Mouse (Mus musculus) midbrain, embryonic 12.5 days (tissue): ENCODE data around the gene Dlgap1. TPM values are rescaled to one million over a fixed set of nuclear protein-coding genes. Genes with fewer than 3 reads are reported as not detected.

Experiments
- ATAC-seq: fragments of 200-750 bp; cut with Nextera tagmentation; 2 replicates; pipeline ENCODE4 v1.8.0; 2017; ENCODE audit warnings: low read depth, moderate TSS enrichment, moderate library complexity; ENCODE audit not compliant: low FRiP score
- H3K27ac ChIP-seq: fragments of 300-500 bp; sonication (generic); replicated peaks from 2 replicates; pipeline ENCODE4 v1.5.1; 2016; ENCODE audit warnings: mild to moderate bottlenecking
- H3K27me3 ChIP-seq: fragments of 300-500 bp; sonication (generic); 2 replicates; pipeline ENCODE4 v1.6.1; 2016; ENCODE audit warnings: mild to moderate bottlenecking
- H3K36me3 ChIP-seq: fragments of 300-500 bp; sonication (generic); 2 replicates; pipeline ENCODE4 v1.6.1; 2016
- H3K4me1 ChIP-seq: fragments of 300-500 bp; sonication (generic); 2 replicates; pipeline ENCODE4 v1.6.1; 2016
- H3K4me2 ChIP-seq: fragments of 300-500 bp; sonication (generic); replicated peaks from 2 replicates; pipeline ENCODE4 v1.6.1; 2016; ENCODE audit warnings: mild to moderate bottlenecking, moderate library complexity
- H3K4me3 ChIP-seq: fragments of 300-500 bp; sonication (generic); 2 replicates; pipeline ENCODE4 v1.5.1; 2016; ENCODE audit warnings: mild to moderate bottlenecking
- H3K9ac ChIP-seq: fragments of 300-500 bp; sonication (generic); replicated peaks from 2 replicates; pipeline ENCODE4 v1.6.1; 2016; ENCODE audit warnings: mild to moderate bottlenecking, moderate library complexity
- H3K9me3 ChIP-seq: fragments of 300-500 bp; sonication (generic); 2 replicates; pipeline ENCODE4 v1.6.1; 2016; ENCODE audit warnings: mild to moderate bottlenecking
- WGBS: fragments of 180-500 bp; shearing (Covaris S2); methylation state at CpG from one replicate; pipeline ENCODE4 v1.1.7; 2016; 5-methylcytosine and 5-hydroxymethylcytosine counted together
- polyA plus RNA-seq: library from polyadenylated mRNA; unstranded; fragments of >200 nt; fragmentation: Nextera tagmentation; extraction: Ambion mirVana; gene quantifications from 2 replicates; pipeline ENCODE4 v1.2.1, GENCODE M21; 2016

The Dlgap1 gene
- polyA plus RNA-seq, 1 experiment from 2014 or later: 4.8 TPM

DNA sequence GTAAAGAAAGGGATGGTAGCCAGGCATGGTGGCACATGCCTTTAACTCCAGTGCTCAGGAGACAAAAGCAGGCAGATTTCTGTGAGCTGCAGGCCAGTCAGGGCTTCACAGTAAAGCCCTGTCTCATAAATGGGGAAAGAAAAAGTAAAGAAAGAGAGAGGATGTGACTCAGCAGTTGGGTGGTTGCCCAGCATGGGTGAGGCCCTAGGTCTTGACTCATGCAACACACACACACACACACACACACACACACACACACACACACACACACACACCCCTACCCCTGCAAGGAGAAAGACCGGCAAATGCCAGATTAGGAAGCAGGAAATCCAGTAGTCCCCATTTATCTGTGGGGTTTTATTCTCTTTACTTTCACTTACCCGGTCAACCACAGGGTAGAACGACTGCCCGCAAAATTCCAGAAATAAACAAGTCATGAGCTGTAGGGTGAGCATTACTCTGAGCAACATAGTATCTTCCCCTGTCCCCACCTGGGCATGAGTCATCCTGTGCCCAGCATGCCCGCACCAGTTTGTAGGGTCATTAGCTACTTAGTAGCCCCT is 759.9 kb downstream of the Dlgap1 start:
- Histone ChIP-seq H3K9ac (no peak overlapping the region), H3K36me3 (no peaks in the 10 kb centered on the region), H3K4me1 (no peaks in the 10 kb centered on the region), H3K27ac (no peak overlapping the region), H3K4me2 (no peak overlapping the region), H3K27me3 (no peaks in the 10 kb centered on the region), H3K4me3 (no peak overlapping the region), H3K9me3 (no peaks in the 10 kb centered on the region)
- no peak for ATAC-seq
- WGBS: 87% methylated on average over 5 of the region's 5 CpGs

- H3K9me3 ChIP-seq: no peaks in the 10 kb centered on the region
- no peaks in the 10 kb centered on the region for H3K27me3 ChIP-seq
- no peaks in the 10 kb centered on the region for H3K36me3 ChIP-seq
- no peak overlapping the region for H3K27ac ChIP-seq
- ATAC-seq: no peak
- no peak overlapping the region for H3K4me3 ChIP-seq
- no peak overlapping the region for H3K4me2 ChIP-seq
- 91% methylated on average over 3 of the region's 3 CpGs for WGBS
- H3K9ac ChIP-seq: no peak overlapping the region
- peaks cover 21% of the 10 kb centered on the region for H3K4me1 ChIP-seq
Observed at GRCm38 (mm10) chr17:70734728-70735127, 765.9 kb downstream of the Dlgap1 start.

DNA sequence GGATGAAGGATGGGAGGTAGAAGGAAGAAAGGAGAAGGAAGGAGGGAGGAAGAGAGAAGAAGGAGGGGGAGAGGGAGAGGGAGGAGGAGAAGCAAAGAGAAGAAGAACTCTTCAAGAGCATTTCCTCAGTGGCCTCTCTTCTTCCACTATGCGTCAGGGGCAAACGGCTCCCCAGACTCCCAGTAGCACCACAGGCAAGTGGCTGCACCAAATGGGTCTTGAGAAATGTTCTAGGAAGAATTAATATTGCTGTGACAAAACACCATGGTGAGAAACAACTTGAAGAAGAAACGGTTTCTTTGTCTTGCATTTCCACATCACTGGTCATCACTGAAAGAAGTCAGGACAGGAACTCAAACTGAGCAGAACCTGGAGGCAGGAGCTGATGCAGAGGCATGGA is 766.5 kb downstream of the Dlgap1 start:
- H3K36me3 ChIP-seq: no peaks in the 10 kb centered on the region
- H3K9ac ChIP-seq: no peak overlapping the region
- no peak overlapping the region for H3K27ac ChIP-seq
- H3K4me1 ChIP-seq: peaks cover 21% of the 10 kb centered on the region
- H3K4me2 ChIP-seq: no peak overlapping the region
- WGBS: 86% methylated on average over 3 of the region's 3 CpGs
- no peaks in the 10 kb centered on the region for H3K27me3 ChIP-seq
- no peak for ATAC-seq
- no peak overlapping the region for H3K4me3 ChIP-seq
- no peaks in the 10 kb centered on the region for H3K9me3 ChIP-seq

- no peak overlapping the region for H3K9ac ChIP-seq
- WGBS: 3% methylated on average over 6 of the region's 6 CpGs
- peak overlapping the region; percentile 48 for H3K4me2 ChIP-seq
- no peaks in the 10 kb centered on the region for H3K36me3 ChIP-seq
- H3K9me3 ChIP-seq: no peaks in the 10 kb centered on the region
- H3K4me3 ChIP-seq: no peak overlapping the region
- H3K27me3 ChIP-seq: peaks cover 8% of the 10 kb centered on the region; the same call in 1 of the 2 replicates
- ATAC-seq: peak; percentile 35
- H3K4me1 ChIP-seq: peaks cover 21% of the 10 kb centered on the region
- no peak overlapping the region for H3K27ac ChIP-seq
Observed at GRCm38 (mm10) chr17:70737424-70737823, 768.6 kb downstream of the Dlgap1 start.

DNA sequence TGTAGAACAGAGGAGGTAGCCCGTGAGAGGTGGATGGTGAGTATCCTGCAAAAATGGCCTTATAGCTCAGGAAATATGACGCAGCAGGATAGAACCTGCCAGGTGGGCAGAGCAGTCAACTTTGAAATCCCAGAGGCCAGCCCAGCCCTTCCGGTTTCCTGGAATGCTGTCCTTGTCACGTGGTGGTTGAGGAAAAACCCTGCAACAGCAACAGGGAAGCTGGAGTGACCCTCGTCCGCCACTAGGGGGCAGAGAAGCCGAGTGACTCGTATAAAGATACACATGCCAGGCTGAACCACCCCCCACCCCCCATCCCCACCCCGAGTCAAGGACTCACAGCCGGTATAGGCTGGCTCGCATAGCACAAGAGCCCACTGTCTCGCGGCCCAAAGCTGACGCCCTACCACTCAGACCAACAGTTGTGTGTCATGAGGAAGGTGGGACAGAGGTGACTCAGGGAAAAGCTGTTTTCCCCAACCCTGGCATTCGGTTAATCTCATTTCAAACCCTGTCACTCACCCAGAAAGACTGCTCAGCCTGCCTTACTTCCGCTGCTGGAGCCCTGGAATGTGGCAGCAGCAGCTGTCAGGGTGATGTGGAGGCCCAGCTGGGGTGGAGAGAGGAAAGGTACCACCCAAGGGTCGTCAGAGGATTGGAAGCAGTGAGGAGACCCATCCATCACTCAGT is 769.4 kb downstream of the Dlgap1 start:
- Histone ChIP-seq H3K4me1 (peaks cover 21% of the 10 kb centered on the region), H3K4me3 (peak overlapping the region; percentile 29), H3K9me3 (no peaks in the 10 kb centered on the region), H3K9ac (peak overlapping the region; percentile 5; the same call in 1 of the 2 replicates), H3K27ac (peak overlapping the region; percentile 58), H3K36me3 (no peaks in the 10 kb centered on the region), H3K4me2 (peak overlapping the region; percentile 48), H3K27me3 (peaks cover 8% of the 10 kb centered on the region; the same call in 1 of the 2 replicates)
- peak; percentile 93 for ATAC-seq
- 3% methylated on average over 17 of the region's 17 CpGs for WGBS

DNA sequence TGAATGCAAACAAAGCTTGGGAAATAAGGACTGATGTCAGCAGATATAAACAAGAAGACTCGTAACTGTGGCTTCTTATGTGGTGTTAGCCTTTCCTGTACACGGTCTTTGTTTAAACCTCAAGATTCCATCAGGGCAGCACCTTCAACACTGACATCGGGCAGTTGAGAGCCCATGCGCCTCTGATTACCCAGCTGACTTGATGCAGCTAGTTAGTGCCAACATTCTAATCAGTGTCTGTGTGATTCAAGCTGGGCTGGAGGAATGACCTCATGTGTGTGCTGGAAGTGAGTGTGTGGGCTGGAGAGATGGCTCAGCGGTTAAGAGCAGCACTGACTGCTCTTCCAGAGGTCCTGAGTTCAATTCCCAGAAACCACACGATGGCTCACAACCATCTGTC is 770.5 kb downstream of the Dlgap1 start:
- Histone ChIP-seq H3K36me3 (no peaks in the 10 kb centered on the region), H3K27me3 (peaks cover 8% of the 10 kb centered on the region; the same call in 1 of the 2 replicates), H3K27ac (no peak overlapping the region), H3K9me3 (no peaks in the 10 kb centered on the region), H3K4me2 (no peak overlapping the region), H3K4me1 (peaks cover 21% of the 10 kb centered on the region), H3K4me3 (no peak overlapping the region), H3K9ac (no peak overlapping the region)
- WGBS: 84% methylated on average over 6 of the region's 6 CpGs
- no peak for ATAC-seq

GRCm38 (mm10) chr17:70741696-70742095 is 772.8 kb downstream of the Dlgap1 start:
- no peak overlapping the region for H3K9ac ChIP-seq
- H3K36me3 ChIP-seq: no peaks in the 10 kb centered on the region
- WGBS: 90% methylated on average over 1 of the region's 1 CpGs
- no peak overlapping the region for H3K27ac ChIP-seq
- H3K4me1 ChIP-seq: peaks cover 26% of the 10 kb centered on the region
- no peaks in the 10 kb centered on the region for H3K9me3 ChIP-seq
- no peak for ATAC-seq
- H3K4me3 ChIP-seq: no peak overlapping the region
- H3K27me3 ChIP-seq: peaks cover 23% of the 10 kb centered on the region
- no peak overlapping the region for H3K4me2 ChIP-seq

DNA sequence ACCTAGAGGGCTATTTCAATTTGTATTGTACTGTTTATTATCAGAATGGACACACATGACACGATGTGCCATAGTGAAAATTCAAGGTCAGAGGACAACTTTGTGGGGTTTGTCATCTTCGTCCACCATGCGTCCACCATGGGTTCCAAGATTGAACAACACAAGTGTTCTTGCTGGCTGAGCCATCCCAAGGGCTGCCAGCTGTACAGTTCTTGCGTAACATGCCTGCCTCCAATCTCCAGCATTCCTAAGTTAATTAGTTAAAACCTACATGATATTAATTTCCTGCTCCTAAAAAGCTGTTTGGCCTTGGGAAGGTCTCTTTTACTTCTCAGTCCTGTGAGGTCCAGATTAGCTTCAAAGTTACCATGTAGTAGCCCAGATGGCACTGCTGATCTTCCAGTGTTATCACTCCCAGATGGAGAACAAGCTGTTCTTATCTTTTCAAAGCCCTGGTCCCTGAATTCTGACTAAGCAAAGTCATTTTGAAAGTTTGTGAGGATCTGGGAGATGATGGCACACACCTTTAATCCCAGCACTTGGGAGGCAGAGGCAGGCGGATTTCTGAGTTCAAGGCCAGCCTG is 775.8 kb downstream of the Dlgap1 start:
- Histone ChIP-seq H3K36me3 (no peaks in the 10 kb centered on the region), H3K27me3 (peaks cover 40% of the 10 kb centered on the region), H3K4me1 (peaks cover 23% of the 10 kb centered on the region), H3K4me3 (no peak overlapping the region), H3K27ac (no peak overlapping the region), H3K9me3 (no peaks in the 10 kb centered on the region), H3K4me2 (no peak overlapping the region), H3K9ac (no peak overlapping the region)
- WGBS: 96% methylated on average over 5 of the region's 5 CpGs
- no peak for ATAC-seq

DNA sequence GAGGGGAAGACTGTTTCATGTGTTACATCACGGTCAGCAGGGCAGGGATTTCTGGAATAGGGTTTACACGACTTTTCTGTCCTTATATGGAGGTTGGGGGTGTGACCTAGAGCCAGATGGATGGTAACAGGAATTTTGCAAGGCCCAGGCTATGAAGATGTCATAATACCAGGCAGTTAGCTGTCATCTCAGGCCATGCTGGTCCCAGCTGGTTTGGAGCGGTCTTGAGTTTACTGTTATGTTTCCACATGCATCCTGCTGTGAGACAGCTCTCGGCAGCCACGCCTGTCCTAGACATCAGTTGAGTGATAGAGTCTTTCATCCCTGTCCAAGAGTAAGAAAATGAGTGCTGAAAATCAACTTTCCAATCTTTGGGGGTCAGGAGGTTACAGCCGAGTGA is 776.5 kb downstream of the Dlgap1 start:
- Histone ChIP-seq H3K9ac (no peak overlapping the region), H3K36me3 (no peaks in the 10 kb centered on the region), H3K9me3 (no peaks in the 10 kb centered on the region), H3K27me3 (peaks cover 45% of the 10 kb centered on the region), H3K4me2 (no peak overlapping the region), H3K4me1 (peaks cover 23% of the 10 kb centered on the region), H3K4me3 (no peak overlapping the region), H3K27ac (no peak overlapping the region)
- no peak for ATAC-seq
- WGBS: 86% methylated on average over 6 of the region's 6 CpGs

- Histone ChIP-seq H3K4me2 (no peak overlapping the region), H3K9me3 (no peaks in the 10 kb centered on the region), H3K9ac (no peak overlapping the region), H3K4me3 (no peak overlapping the region), H3K4me1 (peaks cover 33% of the 10 kb centered on the region), H3K27me3 (peaks cover 52% of the 10 kb centered on the region), H3K27ac (no peak overlapping the region), H3K36me3 (no peaks in the 10 kb centered on the region)
- WGBS: 25% methylated on average over 9 of the region's 9 CpGs
- no peak for ATAC-seq
Observed at GRCm38 (mm10) chr17:70746379-70747079, 777.7 kb downstream of the Dlgap1 start.

DNA sequence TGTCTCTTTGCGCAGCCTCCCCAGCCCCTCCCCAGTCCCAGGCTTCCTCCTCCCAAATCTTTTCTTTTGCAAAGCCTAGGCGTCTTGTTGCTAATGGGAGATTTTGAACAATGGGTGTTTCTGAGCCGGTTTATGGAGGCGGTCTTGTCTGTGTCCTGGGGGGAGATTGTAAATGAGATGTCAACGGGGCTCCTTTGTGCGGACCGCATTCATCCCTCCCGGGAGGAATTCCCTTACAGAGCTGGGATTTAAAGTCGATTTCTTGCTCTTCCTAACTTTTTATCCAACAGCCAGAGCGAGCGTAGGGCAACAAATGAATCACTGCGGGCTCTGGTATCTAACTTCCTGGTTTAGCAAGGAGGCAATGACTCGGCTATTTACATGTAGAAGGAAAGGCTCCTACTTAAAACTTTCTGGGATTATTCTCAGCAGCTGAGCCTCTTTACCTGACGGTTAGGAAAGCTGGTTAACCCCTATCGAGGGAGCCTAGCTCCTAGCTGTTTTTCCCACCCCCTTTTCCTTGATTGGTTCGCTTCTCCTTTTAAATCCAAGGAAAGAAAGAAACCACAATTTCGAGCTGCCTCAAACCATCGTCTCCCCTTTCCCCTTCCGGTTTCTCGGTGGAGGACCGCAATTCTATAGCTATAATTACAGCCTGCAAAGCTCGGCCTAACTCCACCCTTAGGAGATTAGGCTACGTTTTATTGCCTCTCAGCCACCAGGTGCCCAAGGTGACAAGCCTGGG is 779.0 kb downstream of the Dlgap1 start:
- peak overlapping the region; percentile 20 for H3K9ac ChIP-seq
- no peaks in the 10 kb centered on the region for H3K36me3 ChIP-seq
- WGBS: under 1% methylated on average over 23 of the region's 23 CpGs
- H3K27me3 ChIP-seq: peaks cover 60% of the 10 kb centered on the region
- H3K9me3 ChIP-seq: no peaks in the 10 kb centered on the region
- peak overlapping the region; percentile 47 for H3K4me2 ChIP-seq
- peak; percentile 80 for ATAC-seq
- peak overlapping the region; percentile 31 for H3K4me3 ChIP-seq
- H3K27ac ChIP-seq: peak overlapping the region; percentile 66
- peaks cover 33% of the 10 kb centered on the region for H3K4me1 ChIP-seq
